Mouse (Mus musculus): ENCODE measurements around the gene Gbgt1. TPM values are rescaled to one million over a fixed set of nuclear protein-coding genes. Genes with fewer than 3 reads are reported as not detected.

Gene Gbgt1
- polyA plus RNA-seq, 1 experiment from 2014 or later, result not detected

DNA sequence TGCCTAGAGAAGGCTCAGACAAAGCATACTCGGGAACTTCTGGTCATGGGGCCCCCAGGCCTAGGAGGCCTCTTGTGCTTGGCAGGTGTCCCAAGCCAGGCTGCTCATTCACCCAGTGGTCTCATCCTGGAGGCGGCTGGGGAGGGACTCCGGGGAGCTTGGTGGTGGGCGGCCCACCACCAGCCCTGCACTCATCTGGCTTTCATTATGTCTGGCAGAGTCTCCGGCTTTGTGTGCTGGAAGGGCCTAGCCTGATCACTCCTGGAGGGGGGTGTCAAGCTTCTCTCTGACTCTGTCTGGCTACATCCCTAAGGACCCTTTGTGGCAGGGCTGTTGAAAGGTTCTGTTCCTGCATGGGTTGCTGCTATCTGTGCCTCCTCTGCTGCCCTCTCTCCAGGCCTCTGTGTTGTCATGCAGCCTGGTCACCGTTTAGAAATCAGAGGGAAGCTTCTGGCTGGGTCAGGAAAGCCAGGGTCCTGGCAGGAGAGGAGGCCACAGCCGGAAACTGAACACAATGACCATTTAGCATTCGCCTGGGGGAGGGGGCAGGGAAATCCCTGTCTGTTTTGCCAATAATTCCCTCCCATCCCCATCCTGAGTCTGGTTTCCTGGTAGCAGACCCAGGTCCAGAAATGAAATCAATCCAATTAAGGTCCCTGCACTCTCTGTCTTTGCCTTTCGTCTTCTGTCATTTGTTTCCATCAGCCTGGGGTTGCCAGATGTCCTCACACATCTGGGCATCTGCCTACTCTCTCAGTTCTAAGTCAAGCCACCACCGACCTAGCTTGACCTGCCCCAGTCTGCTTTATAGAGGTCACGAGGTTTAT, 38.0 kb downstream of the Gbgt1 start:
- ATAC-seq (replicated peaks; ENCODE audit: insufficient number of reproducible peaks, low FRiP score, low TSS enrichment, low read depth) (peak; percentile 36; the same call in 1 of the 2 replicates), DNase-seq (ENCODE audit: low spot score) (peak; percentile 79)
- Histone ChIP-seq H3K4me2 (ENCODE audit: low read depth, low read length) (peak overlapping the region; percentile 75), H3K27me3 (ENCODE audit: control insufficient read depth, insufficient read depth, low read length) (no peaks in the 10 kb centered on the region), H3K27ac (replicated peaks; ENCODE audit: low read depth, low read length) (peak overlapping the region; percentile 77), H3K4me3 (ENCODE audit: low read depth, low read length) (peak overlapping the region; percentile 71), H3K9me3 (replicated peaks; ENCODE audit: control insufficient read depth, low read length) (no peaks in the 10 kb centered on the region), H3K4me1 (ENCODE audit: control insufficient read depth, insufficient read depth, low read length) (peaks cover 14% of the 10 kb centered on the region), H3K9ac (replicated peaks; ENCODE audit: low read length) (peak overlapping the region; percentile 39), H3K36me3 (replicated peaks; ENCODE audit: control insufficient read depth, insufficient read depth, low read depth, low read length) (no peaks in the 10 kb centered on the region)
- WGBS, result 14% methylated on average over 11 of the region's 11 CpGs

DNA sequence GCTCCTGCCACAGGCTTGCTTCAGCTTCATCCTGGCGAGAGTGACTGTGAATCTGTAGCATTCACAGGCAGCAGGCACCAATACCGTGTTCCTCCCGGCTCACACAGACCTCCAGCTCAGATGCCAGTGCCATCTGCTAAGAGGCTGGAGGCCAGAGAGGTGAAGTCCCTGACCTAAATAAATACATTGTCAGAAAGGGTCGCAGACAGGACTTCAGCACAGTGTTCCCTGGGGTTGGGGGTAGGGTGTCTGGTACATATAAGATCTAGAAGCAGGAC, 38.5 kb downstream of the Gbgt1 start:
- Histone ChIP-seq H3K27me3 (ENCODE audit: control insufficient read depth, insufficient read depth, low read length) (no peaks in the 10 kb centered on the region), H3K36me3 (replicated peaks; ENCODE audit: control insufficient read depth, insufficient read depth, low read depth, low read length) (no peaks in the 10 kb centered on the region), H3K4me1 (ENCODE audit: control insufficient read depth, insufficient read depth, low read length) (peaks cover 18% of the 10 kb centered on the region), H3K4me3 (ENCODE audit: low read depth, low read length) (no peak overlapping the region; the same call in 1 of the 2 replicates), H3K9ac (replicated peaks; ENCODE audit: low read length) (peak overlapping the region; percentile 1), H3K27ac (replicated peaks; ENCODE audit: low read depth, low read length) (peak overlapping the region; percentile 77), H3K9me3 (replicated peaks; ENCODE audit: control insufficient read depth, low read length) (no peaks in the 10 kb centered on the region), H3K4me2 (ENCODE audit: low read depth, low read length) (peak overlapping the region; percentile 22)
- WGBS, result 17% methylated on average over 4 of the region's 4 CpGs
- DNase-seq (ENCODE audit: low spot score), result no peak
- no peak for ATAC-seq (replicated peaks; ENCODE audit: insufficient number of reproducible peaks, low FRiP score, low TSS enrichment, low read depth)

- DNase-seq (ENCODE audit: low spot score), result no peak
- Histone ChIP-seq H3K9me3 (replicated peaks; ENCODE audit: control insufficient read depth, low read length) (no peaks in the 10 kb centered on the region), H3K4me3 (ENCODE audit: low read depth, low read length) (no peak overlapping the region), H3K4me2 (ENCODE audit: low read depth, low read length) (peak overlapping the region; percentile 13; the same call in 1 of the 2 replicates), H3K27ac (replicated peaks; ENCODE audit: low read depth, low read length) (peak overlapping the region; percentile 77), H3K4me1 (ENCODE audit: control insufficient read depth, insufficient read depth, low read length) (peaks cover 18% of the 10 kb centered on the region), H3K9ac (replicated peaks; ENCODE audit: low read length) (peak overlapping the region; percentile 1), H3K27me3 (ENCODE audit: control insufficient read depth, insufficient read depth, low read length) (no peaks in the 10 kb centered on the region), H3K36me3 (replicated peaks; ENCODE audit: control insufficient read depth, insufficient read depth, low read depth, low read length) (no peaks in the 10 kb centered on the region)
- no peak for ATAC-seq (replicated peaks; ENCODE audit: insufficient number of reproducible peaks, low FRiP score, low TSS enrichment, low read depth)
- WGBS, result 34% methylated on average over 7 of the region's 7 CpGs
Observed at GRCm38 (mm10) chr2:28535650-28536049, 39.0 kb downstream of the Gbgt1 start.

- Histone ChIP-seq H3K4me2 (ENCODE audit: low read depth, low read length) (no peak overlapping the region), H3K36me3 (replicated peaks; ENCODE audit: control insufficient read depth, insufficient read depth, low read depth, low read length) (no peaks in the 10 kb centered on the region), H3K27me3 (ENCODE audit: control insufficient read depth, insufficient read depth, low read length) (no peaks in the 10 kb centered on the region), H3K4me3 (ENCODE audit: low read depth, low read length) (no peak overlapping the region), H3K4me1 (ENCODE audit: control insufficient read depth, insufficient read depth, low read length) (peaks cover 18% of the 10 kb centered on the region), H3K27ac (replicated peaks; ENCODE audit: low read depth, low read length) (no peak overlapping the region), H3K9ac (replicated peaks; ENCODE audit: low read length) (no peak overlapping the region), H3K9me3 (replicated peaks; ENCODE audit: control insufficient read depth, low read length) (no peaks in the 10 kb centered on the region)
- ATAC-seq (replicated peaks; ENCODE audit: insufficient number of reproducible peaks, low FRiP score, low TSS enrichment, low read depth) (no peak), DNase-seq (ENCODE audit: low spot score) (peak; percentile 22)
- 56% methylated on average over 4 of the region's 4 CpGs for WGBS
Observed at GRCm38 (mm10) chr2:28536166-28536565, 39.5 kb downstream of the Gbgt1 start.

DNA sequence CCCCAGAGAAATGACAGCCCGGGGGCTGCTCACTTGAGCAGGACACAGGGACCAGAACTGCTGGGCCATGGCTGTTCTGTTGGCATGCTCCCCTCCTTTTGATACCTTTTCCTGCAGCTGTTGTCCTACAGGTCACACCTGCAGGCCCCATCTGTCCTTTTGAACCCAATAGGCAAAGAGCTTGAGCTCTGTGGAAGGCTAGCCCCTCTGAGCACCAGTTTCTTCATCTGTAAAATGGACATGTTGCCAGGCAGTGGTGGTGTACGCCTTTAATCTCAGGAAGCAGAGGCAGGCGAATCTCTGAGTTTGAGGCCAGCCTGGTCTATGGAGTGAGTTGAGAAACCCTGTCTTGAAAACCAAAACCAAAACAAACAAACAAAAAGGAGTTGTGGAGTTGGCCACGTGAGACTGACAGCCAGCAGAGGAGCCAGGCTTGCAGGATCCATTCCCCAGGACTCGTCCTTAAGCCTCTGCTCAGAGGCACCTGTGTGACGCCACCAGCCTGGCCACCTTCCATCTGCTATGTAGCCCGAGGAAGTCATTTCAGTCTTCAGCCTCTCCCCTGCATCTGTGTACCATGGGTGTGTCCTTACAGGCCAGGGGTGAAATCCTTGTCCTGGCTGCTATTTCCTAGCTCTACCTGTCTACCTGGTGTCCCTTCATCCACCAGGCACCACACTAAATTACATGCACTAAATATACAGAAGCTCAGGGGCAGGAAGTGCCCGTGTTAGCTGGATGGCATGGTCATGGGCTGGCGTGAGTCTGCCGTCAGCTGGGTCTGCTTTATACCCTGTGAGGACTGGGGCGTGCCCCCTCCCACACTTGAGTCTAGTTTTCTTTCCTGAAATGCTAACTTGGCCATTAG, 40.3 kb downstream of the Gbgt1 start:
- H3K9ac ChIP-seq (replicated peaks; ENCODE audit: low read length), result no peak overlapping the region
- no peak overlapping the region for H3K27ac ChIP-seq (replicated peaks; ENCODE audit: low read depth, low read length)
- peaks cover 18% of the 10 kb centered on the region for H3K4me1 ChIP-seq (ENCODE audit: control insufficient read depth, insufficient read depth, low read length)
- H3K4me2 ChIP-seq (ENCODE audit: low read depth, low read length), result no peak overlapping the region
- no peaks in the 10 kb centered on the region for H3K27me3 ChIP-seq (ENCODE audit: control insufficient read depth, insufficient read depth, low read length)
- H3K4me3 ChIP-seq (ENCODE audit: low read depth, low read length), result no peak overlapping the region
- ATAC-seq (replicated peaks; ENCODE audit: insufficient number of reproducible peaks, low FRiP score, low TSS enrichment, low read depth), result no peak
- H3K9me3 ChIP-seq (replicated peaks; ENCODE audit: control insufficient read depth, low read length), result no peaks in the 10 kb centered on the region
- WGBS, result 80% methylated on average over 11 of the region's 11 CpGs
- no peaks in the 10 kb centered on the region for H3K36me3 ChIP-seq (replicated peaks; ENCODE audit: control insufficient read depth, insufficient read depth, low read depth, low read length)
- DNase-seq (ENCODE audit: low spot score), result no peak

- no peak for DNase-seq (ENCODE audit: low spot score)
- Histone ChIP-seq H3K9me3 (replicated peaks; ENCODE audit: control insufficient read depth, low read length) (no peaks in the 10 kb centered on the region), H3K27me3 (ENCODE audit: control insufficient read depth, insufficient read depth, low read length) (no peaks in the 10 kb centered on the region), H3K4me2 (ENCODE audit: low read depth, low read length) (no peak overlapping the region), H3K4me1 (ENCODE audit: control insufficient read depth, insufficient read depth, low read length) (peaks cover 18% of the 10 kb centered on the region), H3K27ac (replicated peaks; ENCODE audit: low read depth, low read length) (no peak overlapping the region), H3K4me3 (ENCODE audit: low read depth, low read length) (no peak overlapping the region), H3K9ac (replicated peaks; ENCODE audit: low read length) (no peak overlapping the region), H3K36me3 (replicated peaks; ENCODE audit: control insufficient read depth, insufficient read depth, low read depth, low read length) (no peaks in the 10 kb centered on the region; the same call in none of the 2 replicates)
- ATAC-seq (replicated peaks; ENCODE audit: insufficient number of reproducible peaks, low FRiP score, low TSS enrichment, low read depth), result no peak
- 37% methylated on average over 4 of the region's 4 CpGs for WGBS
Observed at GRCm38 (mm10) chr2:28537634-28537920, 40.9 kb downstream of the Gbgt1 start.

- H3K4me1 ChIP-seq (ENCODE audit: control insufficient read depth, insufficient read depth, low read length), result peaks cover 15% of the 10 kb centered on the region
- H3K36me3 ChIP-seq (replicated peaks; ENCODE audit: control insufficient read depth, insufficient read depth, low read depth, low read length), result no peaks in the 10 kb centered on the region; the same call in none of the 2 replicates
- H3K27me3 ChIP-seq (ENCODE audit: control insufficient read depth, insufficient read depth, low read length), result no peaks in the 10 kb centered on the region
- WGBS, result 82% methylated on average over 8 of the region's 8 CpGs
- H3K9me3 ChIP-seq (replicated peaks; ENCODE audit: control insufficient read depth, low read length), result no peaks in the 10 kb centered on the region
- no peak overlapping the region for H3K9ac ChIP-seq (replicated peaks; ENCODE audit: low read length)
- no peak for DNase-seq (ENCODE audit: low spot score)
- ATAC-seq (replicated peaks; ENCODE audit: insufficient number of reproducible peaks, low FRiP score, low TSS enrichment, low read depth), result no peak
- no peak overlapping the region for H3K4me3 ChIP-seq (ENCODE audit: low read depth, low read length)
- H3K27ac ChIP-seq (replicated peaks; ENCODE audit: low read depth, low read length), result peak overlapping the region; percentile 39; the same call in 1 of the 2 replicates
- no peak overlapping the region for H3K4me2 ChIP-seq (ENCODE audit: low read depth, low read length)
Observed at GRCm38 (mm10) chr2:28537995-28538816, 41.5 kb downstream of the Gbgt1 start.
